Mouse (Mus musculus): ENCODE data around the gene 9130019O22Rik.

Gene 9130019O22Rik

GRCm38 (mm10) chr7:127341356-127341755 lies 45.6 kb downstream of the 9130019O22Rik start:
- no peak for DNase-seq (ENCODE audit: low read depth, low spot score)

GRCm38 (mm10) chr7:127337636-127338035 lies 49.3 kb downstream of the 9130019O22Rik start:
- DNase-seq (ENCODE audit: low read depth, low spot score), result no peak

GRCm38 (mm10) chr7:127335604-127336003 lies 51.4 kb downstream of the 9130019O22Rik start:
- DNase-seq (ENCODE audit: low read depth, low spot score), result no peak

- no peak for DNase-seq (ENCODE audit: low read depth, low spot score)
Measured at GRCm38 (mm10) chr7:127333240-127333639, 53.7 kb downstream of the 9130019O22Rik start.

Data from mesoderm, embryonic 11.5 days (tissue).